Mouse (Mus musculus) bone marrow macrophage, adult 2 months (primary cell): ENCODE measurements around the gene Gak. TPM values are rescaled to one million over a fixed set of nuclear protein-coding genes. Genes with fewer than 3 reads are reported as not detected.
"Not testable (repeated sequence)": the region's sequence is repeated elsewhere in the genome, so short reads cannot be mapped to it uniquely, and the experiment has no call there.

Experiments
- H3K27ac ChIP-seq: 2 replicates; pipeline ENCODE4 v1.5.1; 2012; ENCODE audit warnings: low read depth, low read length; ENCODE audit not compliant: insufficient read depth
- H3K4me1 ChIP-seq: 2 replicates; pipeline ENCODE4 v1.6.1; 2012; ENCODE audit warnings: low read length; ENCODE audit not compliant: control insufficient read depth, insufficient read depth
- H3K4me3 ChIP-seq: 2 replicates; pipeline ENCODE4 v1.5.1; 2012; ENCODE audit warnings: mild to moderate bottlenecking, low read length, moderate library complexity; ENCODE audit not compliant: insufficient read depth
- CTCF ChIP-seq: IDR thresholded peaks from 2 replicates; pipeline ENCODE4 v1.5.1; 2012; ENCODE audit warnings: low read depth, mild to moderate bottlenecking, low read length, moderate library complexity
- POLR2A ChIP-seq: IDR thresholded peaks from 2 replicates; pipeline ENCODE4 v1.6.1; 2012; ENCODE audit warnings: mild to moderate bottlenecking, low read depth, low read length, borderline replicate concordance
- polyA plus RNA-seq: library from polyadenylated mRNA; stranded (reverse); fragments of >200 nt; gene quantifications from 2 replicates; pipeline ENCODE4 v1.2.4, GENCODE M21; 2012; ENCODE audit not compliant: missing spikeins, insufficient read depth, insufficient read length

Gene Gak
- polyA plus RNA-seq, 1 experiment, result 105 TPM

DNA sequence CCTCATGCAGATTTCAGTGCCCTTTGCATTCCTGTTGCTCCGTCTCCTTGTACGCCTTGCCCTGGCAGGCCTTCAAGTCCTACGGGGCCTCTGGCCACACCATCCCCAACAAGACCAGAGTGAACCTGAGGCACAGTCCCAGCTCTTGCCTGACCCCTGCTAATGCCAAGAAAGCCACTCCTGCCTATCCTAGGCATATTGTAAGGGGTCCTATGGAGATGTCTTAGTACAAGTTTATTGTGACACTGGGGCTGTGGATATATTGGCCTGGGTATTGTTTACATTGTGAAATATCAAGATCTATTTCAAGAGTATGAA lies 16.7 kb upstream of the Gak start:
- H3K4me1 ChIP-seq, result no peaks in the 10 kb centered on the region
- no peak overlapping the region for H3K4me3 ChIP-seq
- TF ChIP-seq CTCF (no peak), POLR2A (no peak)
- no peak overlapping the region for H3K27ac ChIP-seq

DNA sequence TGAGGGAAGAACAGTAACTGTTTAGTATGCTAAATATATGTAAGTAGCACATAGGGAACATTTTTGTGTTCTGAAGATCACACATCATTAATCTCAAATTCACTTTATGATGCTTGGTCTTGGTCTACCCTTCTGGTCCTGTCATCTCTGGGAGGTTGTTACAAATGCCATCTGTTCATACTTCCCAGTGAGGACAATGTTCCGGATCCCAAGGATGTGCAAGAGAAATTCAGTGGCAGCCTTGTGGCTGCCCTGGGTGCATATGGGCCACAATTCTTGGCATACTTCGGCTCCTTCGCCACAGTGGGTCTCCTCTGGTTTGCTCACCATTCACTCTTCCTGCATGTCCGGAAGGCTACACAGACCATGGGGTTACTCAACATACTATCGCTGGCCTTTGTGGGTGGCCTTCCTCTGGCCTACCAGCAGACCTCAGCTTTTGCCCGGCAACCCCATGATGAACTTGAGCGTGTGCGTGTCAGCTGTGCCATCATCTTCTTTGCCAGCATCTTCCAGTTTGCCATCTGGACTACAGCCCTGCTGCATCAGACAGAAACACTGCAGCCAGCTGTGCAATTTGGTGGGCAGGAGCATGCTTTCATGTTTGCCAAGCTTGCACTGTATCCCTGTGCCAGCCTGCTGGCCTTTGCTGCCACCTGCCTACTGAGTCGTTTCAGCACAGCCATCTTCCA lies 16.2 kb upstream of the Gak start:
- TF ChIP-seq POLR2A, result no peak
- TF ChIP-seq CTCF, result no peak
- Histone ChIP-seq H3K4me1 (no peaks in the 10 kb centered on the region), H3K27ac (no peak overlapping the region), H3K4me3 (no peak overlapping the region)

DNA sequence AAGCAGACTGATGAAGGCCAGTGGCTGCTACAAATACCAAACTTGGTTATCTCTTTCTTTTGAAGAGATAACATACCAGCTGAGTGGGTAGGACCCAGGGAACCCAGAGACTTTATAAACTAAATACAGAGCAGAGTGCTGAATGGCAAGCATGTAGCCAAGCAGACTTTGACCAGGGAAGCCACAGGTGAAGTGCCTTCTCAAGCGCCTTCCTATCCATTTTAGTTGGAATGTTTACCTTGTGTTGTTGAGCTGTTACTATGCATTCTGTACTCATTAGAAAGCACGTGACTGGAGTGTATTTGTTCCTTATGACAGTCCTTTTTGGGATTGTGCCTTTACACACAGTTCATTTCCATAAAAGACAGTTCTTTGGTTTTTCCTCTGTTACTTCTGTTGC lies 14.1 kb upstream of the Gak start:
- TF ChIP-seq CTCF (no peak), POLR2A (no peak)

DNA sequence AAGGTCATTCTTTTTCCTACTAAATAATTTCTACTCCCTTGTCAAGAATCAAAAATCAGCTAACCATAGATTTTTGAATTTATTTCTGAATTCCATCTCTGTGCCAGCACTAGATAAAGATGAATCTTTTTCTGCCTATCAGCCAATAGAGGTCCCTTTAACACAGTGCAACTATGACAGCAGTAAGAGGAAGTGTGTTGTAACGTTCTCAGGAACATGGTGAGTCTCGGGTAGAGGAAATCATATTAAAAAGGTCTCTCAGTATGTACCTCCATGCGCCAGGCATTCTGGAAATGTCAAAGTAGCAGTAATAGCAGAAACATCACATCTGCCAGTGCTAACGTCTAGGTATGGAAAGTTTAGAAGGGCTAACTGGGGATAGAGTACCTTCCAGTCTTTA lies 6.6 kb upstream of the Gak start:
- H3K27ac ChIP-seq, result no peak overlapping the region
- no peak overlapping the region for H3K4me3 ChIP-seq
- no peak for TF ChIP-seq POLR2A
- no peak for TF ChIP-seq CTCF
- H3K4me1 ChIP-seq, result peaks cover 6% of the 10 kb centered on the region

More for the DNA sequence above, 14.1 kb upstream of the Gak start:
- no peak overlapping the region for H3K4me3 ChIP-seq
- H3K27ac ChIP-seq, result no peak overlapping the region
- H3K4me1 ChIP-seq, result no peaks in the 10 kb centered on the region

DNA sequence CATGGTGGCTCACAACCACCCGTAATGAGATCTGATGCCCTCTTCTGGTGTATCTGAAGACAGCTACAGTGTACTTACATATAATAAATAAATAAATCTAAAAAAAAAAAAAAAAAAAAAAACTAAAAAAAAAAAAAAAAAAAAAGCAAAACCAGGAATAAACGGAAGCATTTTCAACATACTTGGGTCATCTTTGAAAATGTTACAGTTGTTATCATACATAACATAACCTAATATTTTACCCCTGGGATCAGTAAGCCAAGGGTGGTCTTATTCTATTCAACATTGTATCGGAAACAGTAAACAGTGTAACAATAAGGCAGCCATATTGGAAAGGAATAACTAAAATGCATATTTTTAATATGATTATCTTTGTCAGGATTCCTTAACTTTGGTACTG lies 4.5 kb upstream of the Gak start:
- H3K4me1 ChIP-seq, H3K27ac ChIP-seq, H3K4me3 ChIP-seq: not testable (repeated sequence)

DNA sequence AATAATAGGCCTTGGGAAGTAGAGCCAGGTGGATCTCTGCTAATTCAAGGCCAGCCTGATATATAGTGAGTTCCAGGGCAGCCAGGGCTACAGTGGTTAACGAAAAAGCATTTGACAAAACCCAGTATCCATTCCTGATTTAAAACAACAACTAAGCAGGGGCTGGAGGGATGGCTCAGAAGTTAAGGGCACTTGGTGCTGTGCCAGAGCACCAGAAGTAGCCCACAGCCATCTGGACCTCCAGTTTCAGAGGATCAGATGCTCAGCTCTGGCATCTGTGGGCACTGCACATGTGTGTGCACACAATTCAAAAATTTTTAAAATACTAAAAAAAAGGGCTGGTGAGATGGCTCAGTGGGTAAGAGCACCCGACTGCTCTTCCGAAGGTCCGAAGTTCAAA lies 4.1 kb upstream of the Gak start:
- no peak for TF ChIP-seq POLR2A
- TF ChIP-seq CTCF, result no peak
- Histone ChIP-seq H3K4me3 (no peak overlapping the region), H3K27ac (no peak overlapping the region), H3K4me1 (peaks cover 8% of the 10 kb centered on the region)

DNA sequence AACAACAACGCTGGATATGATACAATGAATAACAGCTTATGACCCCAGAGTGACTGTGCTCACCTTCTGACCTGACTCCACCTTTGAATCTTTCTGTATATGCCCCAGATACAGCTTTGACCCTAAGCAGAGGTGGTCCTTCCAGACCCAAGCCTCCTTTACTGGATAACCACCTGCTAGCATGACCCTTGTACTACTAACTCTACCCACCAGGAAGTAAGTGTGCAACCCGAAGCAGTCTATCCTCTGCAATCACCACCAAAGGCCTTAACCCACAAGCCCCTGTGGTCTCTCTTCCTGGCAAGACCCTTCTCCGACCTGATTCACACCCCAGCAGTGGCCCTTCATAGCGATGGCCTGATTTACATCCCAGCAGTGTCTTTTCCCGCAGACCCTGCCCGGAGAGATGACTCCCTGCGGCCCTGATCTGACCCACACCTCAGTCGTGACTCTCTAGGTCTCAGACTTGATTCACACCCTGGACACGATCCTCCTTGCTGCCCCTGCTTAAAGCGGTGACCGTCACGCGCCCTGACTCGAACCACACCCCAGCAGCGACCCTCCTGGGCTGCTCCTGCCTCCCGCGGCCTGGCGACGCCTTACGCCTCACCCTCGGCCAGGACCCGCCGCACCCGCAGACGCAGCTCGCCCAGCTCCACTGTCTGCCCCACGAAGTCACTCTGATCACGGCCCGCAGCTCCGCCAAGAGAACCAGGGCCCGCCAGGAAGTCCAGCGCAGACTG lies 493 bp downstream of the Gak start:
- H3K27ac ChIP-seq, result peak overlapping the region; percentile 59
- peaks cover 14% of the 10 kb centered on the region for H3K4me1 ChIP-seq
- H3K4me3 ChIP-seq, result peak overlapping the region; percentile 89
- TF ChIP-seq POLR2A, result no peak
- no peak for TF ChIP-seq CTCF

DNA sequence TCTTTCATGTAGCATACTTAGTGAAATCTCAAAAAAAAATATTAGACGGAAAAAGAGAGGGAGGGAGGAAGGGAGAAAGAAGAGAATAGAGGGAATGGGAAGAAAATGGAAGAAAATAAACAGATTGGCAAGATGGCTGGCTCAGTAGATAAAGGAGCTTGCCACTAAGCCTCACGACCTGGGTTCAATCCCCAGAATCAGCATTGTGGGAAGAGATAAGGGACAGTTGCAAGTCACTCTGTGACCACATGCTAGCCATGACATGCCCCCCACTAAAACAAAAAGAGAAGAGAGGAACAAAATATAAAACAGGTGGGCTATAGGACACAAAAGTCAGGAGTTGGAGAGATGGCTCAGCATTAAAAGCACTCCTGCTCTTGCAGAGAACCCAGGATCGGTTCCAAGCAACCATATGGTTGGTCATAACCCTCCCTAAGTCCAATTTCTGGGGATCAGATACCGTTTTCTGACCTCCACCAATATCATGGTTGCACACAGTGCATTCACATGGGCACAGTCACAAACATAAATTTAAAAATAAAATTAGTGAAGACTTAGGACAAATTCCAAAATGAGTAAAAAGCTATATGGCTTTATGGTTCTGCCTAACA lies 3.4 kb downstream of the Gak start:
- H3K4me1 ChIP-seq, result peaks cover 14% of the 10 kb centered on the region
- H3K27ac ChIP-seq, result no peak overlapping the region
- H3K4me3 ChIP-seq, result no peak overlapping the region
- no peak for TF ChIP-seq POLR2A
- TF ChIP-seq CTCF, result no peak

DNA sequence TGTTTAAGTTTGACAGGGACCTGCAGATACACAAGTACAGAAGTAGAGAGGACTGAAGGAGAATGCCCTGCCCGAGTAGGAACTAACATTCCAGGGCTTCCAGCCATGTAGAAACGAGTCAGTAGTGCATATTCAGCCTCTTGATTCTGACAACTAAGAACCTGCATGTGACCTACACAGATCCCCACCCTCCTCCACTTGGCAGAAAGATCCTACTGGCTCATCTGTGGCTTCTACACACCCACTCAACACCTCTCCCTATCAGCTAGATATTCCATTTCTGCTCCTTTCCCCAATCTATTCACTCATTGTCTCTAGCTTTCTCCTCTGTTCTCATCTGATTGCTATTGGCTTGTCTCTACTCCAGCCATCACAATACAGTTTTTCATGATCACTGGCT lies 7.7 kb downstream of the Gak start:
- H3K4me3 ChIP-seq, result no peak overlapping the region
- no peak overlapping the region for H3K27ac ChIP-seq
- no peak for TF ChIP-seq CTCF
- TF ChIP-seq POLR2A, result no peak
- peaks cover 7% of the 10 kb centered on the region for H3K4me1 ChIP-seq

DNA sequence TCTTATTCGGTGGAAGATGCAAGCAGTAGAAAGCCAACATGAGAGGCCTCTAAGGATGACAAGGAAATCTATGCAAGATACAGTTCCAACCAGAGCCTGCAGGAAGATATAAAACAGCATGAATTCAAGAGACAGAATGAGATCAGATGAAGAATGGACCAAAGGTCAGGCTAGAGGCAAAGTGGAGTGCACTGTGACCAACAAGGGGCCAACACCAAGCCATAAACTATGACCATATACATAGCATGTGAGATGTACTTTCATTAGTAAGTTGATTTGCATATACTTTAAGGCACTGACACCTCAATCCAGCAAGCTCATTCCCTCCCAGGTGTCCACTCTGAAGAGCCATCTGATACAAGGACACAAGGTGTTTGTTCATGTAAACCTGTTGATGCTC lies 19.1 kb downstream of the Gak start:
- no peak overlapping the region for H3K27ac ChIP-seq
- H3K4me3 ChIP-seq, result no peak overlapping the region
- TF ChIP-seq POLR2A (no peak), CTCF (no peak)
- no peaks in the 10 kb centered on the region for H3K4me1 ChIP-seq

DNA sequence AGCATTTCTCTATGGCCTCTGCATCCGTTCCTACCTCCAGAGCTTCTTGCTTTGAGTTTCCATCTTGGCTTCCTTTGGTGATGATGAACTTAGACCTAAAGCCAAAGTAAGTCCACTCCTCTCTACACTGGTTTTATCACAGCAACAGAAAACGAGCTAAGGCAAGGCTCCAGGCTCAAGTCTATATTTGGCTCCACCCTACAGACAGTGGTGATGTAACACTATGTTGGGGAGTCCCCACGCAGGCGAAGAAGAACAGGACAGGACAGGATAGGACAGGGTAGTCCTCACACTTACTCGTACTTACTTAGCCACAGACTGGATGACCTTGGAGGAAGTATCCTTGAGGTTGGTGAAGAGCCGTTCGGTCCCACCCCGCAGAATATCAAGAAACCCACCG lies 27.0 kb downstream of the Gak start:
- Histone ChIP-seq H3K4me3 (no peak overlapping the region), H3K27ac (no peak overlapping the region), H3K4me1 (no peaks in the 10 kb centered on the region)
- TF ChIP-seq POLR2A, result no peak
- no peak for TF ChIP-seq CTCF
